Mouse (Mus musculus): ENCODE measurements around the gene Abcc12.

GRCm38 (mm10) chr8:86588338-86588737 lies 7.9 kb upstream of the Abcc12 start:
- TF ChIP-seq MAFK (IDR thresholded peaks at IDR 0.05; ENCODE audit: insufficient read depth, low read depth, low read length) (no peak), HCFC1 (IDR thresholded peaks at IDR 0.05; ENCODE audit: borderline replicate concordance, insufficient read depth, low read length) (no peak), ZC3H11A (IDR thresholded peaks at IDR 0.05; ENCODE audit: borderline replicate concordance, low read depth, low read length) (no peak), CHD2 (IDR thresholded peaks at IDR 0.05; ENCODE audit: low read depth, low read length) (no peak)

All from ES-E14 (cell line).